Mouse (Mus musculus) G1E (cell line): ENCODE measurements around the gene Fam214a.

Source experiments
- CTCF ChIP-seq: IDR thresholded peaks from 2 replicates; pipeline ENCODE4 v1.5.1; 2012; ENCODE audit warnings: low read depth, low read length, inconsistent platforms, mixed read lengths
- GATA1 ChIP-seq: IDR thresholded peaks from 2 replicates; pipeline ENCODE4 v1.6.1; 2012; ENCODE audit warnings: borderline replicate concordance, low read length, inconsistent platforms, mixed read lengths
- POLR2AphosphoS5 ChIP-seq: IDR thresholded peaks from 2 replicates; pipeline ENCODE4 v1.6.1; 2012; ENCODE audit warnings: low read depth, low read length, inconsistent platforms; ENCODE audit not compliant: insufficient replicate concordance
- TAL1 ChIP-seq: conservative IDR thresholded peaks from 2 replicates; pipeline ENCODE4 v1.6.1; 2012; ENCODE audit warnings: low read depth, low read length, inconsistent platforms, mixed read lengths

DNA sequence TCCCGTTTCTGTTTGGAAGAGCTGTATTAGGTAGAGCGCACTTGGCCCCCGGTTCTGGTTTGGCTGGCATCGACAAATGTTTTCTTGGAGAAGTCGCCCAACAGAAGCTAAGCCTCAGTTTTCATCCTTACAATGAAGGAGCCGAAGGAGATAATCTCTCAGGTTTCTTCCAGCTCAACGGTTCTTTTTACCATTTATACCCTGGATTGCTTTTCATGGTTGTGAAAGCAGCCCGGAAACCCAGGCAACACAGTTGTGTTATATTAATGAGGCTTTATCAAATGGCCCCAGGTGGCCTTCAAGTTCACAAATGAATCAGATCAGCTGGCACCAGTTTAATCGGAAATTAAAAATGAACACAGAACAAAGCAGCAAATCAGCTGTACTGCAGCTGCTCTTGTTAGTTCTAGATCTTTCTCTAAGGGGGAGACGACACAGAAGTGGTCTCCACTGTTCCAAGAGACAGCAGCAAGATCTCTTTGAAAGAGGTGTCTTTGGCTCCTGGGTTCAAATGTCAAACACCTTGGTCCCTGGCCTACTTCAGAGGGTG, 27.4 kb upstream of the Fam214a start:
- TF ChIP-seq CTCF (no peak), GATA1 (no peak), POLR2AphosphoS5 (no peak), TAL1 (no peak)
